ENCODE assay signal across 8 mouse cellular contexts in genomic region chr9:63909618-63910017, GRCm38 (mm10).
A peak's percentile ranks its signal among the peaks of the same experiment; 100 is the strongest.
DNase-seq lines count a peak whose midpoint lies in the region; ATAC-seq and TF ChIP-seq lines count a peak whose summit lies in the region.

No protein-coding gene starts in this region.

- H3K9ac ChIP-seq in hindbrain, embryonic 14.5 days: no peak overlapping the region
- H3K9ac ChIP-seq in hindbrain, embryonic 13.5 days: no peak overlapping the region

- no peak for ATAC-seq in hindbrain, embryonic 14.5 days (ENCODE audit: low FRiP score)
- no peak for ATAC-seq in hindbrain, embryonic 13.5 days (ENCODE audit: low FRiP score)

- TF ChIP-seq CTCF in cerebellum, adult 2 months (IDR thresholded peaks at IDR 0.05; ENCODE audit: borderline replicate concordance, insufficient read depth, low read depth, low read length): peak; percentile 77

- no peaks in the 10 kb centered on the region for H3K9me3 ChIP-seq in hindbrain, embryonic 14.5 days (ENCODE audit: control insufficient read depth, low read length)
- no peaks in the 10 kb centered on the region for H3K9me3 ChIP-seq in hindbrain, embryonic 13.5 days

- no peak for TF ChIP-seq POLR2A in cerebellum, adult 2 months (IDR thresholded peaks at IDR 0.05; ENCODE audit: borderline replicate concordance, insufficient read depth, low read length)

- intact Hi-C loops in left cerebral cortex, postnatal 4 days (cut with DNase I): no loop called here

- 22% methylated on average over 5 of the region's 5 CpGs for WGBS in hindbrain, embryonic 14.5 days
- 16% methylated on average over 5 of the region's 5 CpGs for WGBS in hindbrain, embryonic 13.5 days
- WGBS in cerebellum, adult 2 months: 13% methylated on average over 5 of the region's 5 CpGs

- no peaks in the 10 kb centered on the region for H3K36me3 ChIP-seq in hindbrain, embryonic 14.5 days (replicated peaks; ENCODE audit: control insufficient read depth, insufficient read depth)
- H3K36me3 ChIP-seq in hindbrain, embryonic 13.5 days: no peaks in the 10 kb centered on the region

- no peaks in the 10 kb centered on the region for H3K27me3 ChIP-seq in hindbrain, embryonic 14.5 days (ENCODE audit: control insufficient read depth, insufficient read depth, low read length)
- 0 out of 2 replicates have a peak, but pooled peaks cover 10% of the 10 kb centered on the region for H3K27me3 ChIP-seq in hindbrain, embryonic 13.5 days
- H3K27me3 ChIP-seq in cerebellum, adult 2 months (ENCODE audit: control insufficient read depth, insufficient read depth, low read length): no peaks in the 10 kb centered on the region

- no peak overlapping the region for H3K4me3 ChIP-seq in hindbrain, embryonic 14.5 days (replicated peaks; ENCODE audit: low read length)
- H3K4me3 ChIP-seq in hindbrain, embryonic 13.5 days: no peak overlapping the region
- no peak overlapping the region for H3K4me3 ChIP-seq in cerebellum, adult 2 months (replicated peaks; ENCODE audit: insufficient read depth, low read depth, low read length)

- no peak overlapping the region for H3K27ac ChIP-seq in hindbrain, embryonic 14.5 days
- no peak overlapping the region for H3K27ac ChIP-seq in hindbrain, embryonic 13.5 days
- no peak overlapping the region for H3K27ac ChIP-seq in cerebellum, adult 2 months (ENCODE audit: insufficient read depth, low read length)

- no peaks in the 10 kb centered on the region for H3K4me1 ChIP-seq in hindbrain, embryonic 14.5 days (replicated peaks; ENCODE audit: control insufficient read depth, insufficient read depth, low read length)
- peaks cover 5% of the 10 kb centered on the region; the same call in 1 of the 2 replicates for H3K4me1 ChIP-seq in hindbrain, embryonic 13.5 days (replicated peaks)
- no peaks in the 10 kb centered on the region for H3K4me1 ChIP-seq in cerebellum, adult 2 months (ENCODE audit: control insufficient read depth, insufficient read depth, low read length)

- peak; percentile 71 for DNase-seq in hindbrain, embryonic 14.5 days (ENCODE audit: low spot score)
- peak; percentile 45 to 64 for DNase-seq in cerebellum, adult 2 months
- peak; percentile 80 to 82 for DNase-seq in frontal cortex, postnatal 36 days (ENCODE audit: low spot score in 2 of 2)
- peak; percentile 80 for DNase-seq in kidney, adult 18-20 months
- DNase-seq in left cerebral cortex, postnatal 4 days: peak; percentile 78
- peak; percentile 69 for DNase-seq in ovary, postnatal 10 days (ENCODE audit: low spot score)
- DNase-seq in thymus, adult 18-20 months: peak; percentile 24 to 36

- H3K4me2 ChIP-seq in hindbrain, embryonic 14.5 days (replicated peaks): no peak overlapping the region
- H3K4me2 ChIP-seq in hindbrain, embryonic 13.5 days: no peak overlapping the region

Comparison
In these comparisons a context has a peak if more than half of its experiments do, and no peak if none do; other contexts are left out.
1. DNase-seq: peak in every context shown above with its lines; median percentile 81 in frontal cortex, postnatal 36 days; 80 in kidney, adult 18-20 months; 78 in left cerebral cortex, postnatal 4 days; 71 in hindbrain, embryonic 14.5 days; 69 in ovary, postnatal 10 days; 54 in cerebellum, adult 2 months; 30 in thymus, adult 18-20 months.